Mouse (Mus musculus) megakaryocyte, embryonic 14.5 days (primary cell): ENCODE results near the gene Tlk2. TPM values are rescaled to one million over a fixed set of nuclear protein-coding genes. Genes with fewer than 3 reads are reported as not detected.

Experiments
- H3K27me3 ChIP-seq: replicated peaks from 2 replicates; pipeline ENCODE3; 2012; ENCODE audit warnings: inconsistent platforms
- H3K36me3 ChIP-seq: replicated peaks from 2 replicates; pipeline ENCODE3; 2012; ENCODE audit warnings: low read length, inconsistent platforms, mixed read lengths
- H3K4me1 ChIP-seq: 2 replicates; pipeline ENCODE4 v1.6.1; 2012; ENCODE audit warnings: inconsistent platforms
- H3K4me3 ChIP-seq: replicated peaks from 2 replicates; pipeline ENCODE3; 2012; ENCODE audit warnings: moderate library complexity, mild to moderate bottlenecking, inconsistent platforms
- H3K9me3 ChIP-seq: 2 replicates; pipeline ENCODE4 v1.6.1; 2012; ENCODE audit warnings: inconsistent platforms
- FLI1 ChIP-seq: IDR thresholded peaks from 2 replicates; pipeline ENCODE4 v1.6.1; 2012; ENCODE audit warnings: low read length, inconsistent platforms, mixed read lengths
- GATA1 ChIP-seq: IDR thresholded peaks from 3 replicates; pipeline ENCODE4 v1.6.1; 2012; ENCODE audit warnings: mixed read lengths, low read length, inconsistent platforms, borderline replicate concordance
- polyA plus RNA-seq: library from polyadenylated mRNA; stranded (reverse); fragments of >175 nt; gene quantifications from 2 replicates; pipeline ENCODE4 v1.2.3, GENCODE M21; 2012; ENCODE audit warnings: low replicate concordance; ENCODE audit not compliant: insufficient read depth

Tlk2 gene
- polyA plus RNA-seq, 1 experiment, result 4.4 TPM

DNA sequence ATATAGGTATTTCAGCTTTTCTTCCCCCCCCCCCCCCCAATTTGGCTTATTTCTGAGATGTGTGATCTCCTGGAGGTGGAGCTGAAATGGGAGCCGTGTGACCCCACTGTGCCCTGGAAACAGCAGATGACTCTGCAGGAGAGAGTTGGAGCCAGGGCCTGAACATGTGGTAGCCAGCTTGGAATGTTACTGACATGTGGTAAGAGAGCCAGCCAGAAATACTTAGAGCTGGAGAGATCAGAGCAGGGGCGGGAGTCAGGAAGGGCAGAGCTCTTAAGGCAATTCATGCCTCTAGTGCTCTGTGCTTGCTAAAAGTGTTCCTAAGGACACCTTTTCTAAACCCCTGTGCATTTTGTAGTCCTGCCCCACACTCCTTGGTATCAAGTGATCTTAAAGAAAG lies 103.9 kb downstream of the Tlk2 start:
- Histone ChIP-seq H3K4me1 (no peaks in the 10 kb centered on the region), H3K27me3 (no peaks in the 10 kb centered on the region), H3K4me3 (no peak overlapping the region), H3K36me3 (peaks cover 97% of the 10 kb centered on the region), H3K9me3 (no peaks in the 10 kb centered on the region)
- no peak for TF ChIP-seq GATA1
- TF ChIP-seq FLI1, result no peak

- H3K27me3 ChIP-seq, result no peaks in the 10 kb centered on the region
Observed at GRCm38 (mm10) chr11:105283016-105283415, 104.4 kb downstream of the Tlk2 start.

GRCm38 (mm10) chr11:105285720-105286119 lies 107.1 kb downstream of the Tlk2 start:
- TF ChIP-seq FLI1, result no peak
- TF ChIP-seq GATA1, result no peak
- Histone ChIP-seq H3K4me1 (no peaks in the 10 kb centered on the region), H3K9me3 (no peaks in the 10 kb centered on the region), H3K27me3 (peaks cover 17% of the 10 kb centered on the region), H3K36me3 (peaks cover 74% of the 10 kb centered on the region), H3K4me3 (no peak overlapping the region)

More at GRCm38 (mm10) chr11:105283016-105283415, 104.4 kb downstream of the Tlk2 start:
- no peaks in the 10 kb centered on the region for H3K9me3 ChIP-seq
- no peaks in the 10 kb centered on the region for H3K4me1 ChIP-seq
- TF ChIP-seq FLI1 (no peak), GATA1 (no peak)
- peaks cover 94% of the 10 kb centered on the region for H3K36me3 ChIP-seq
- H3K4me3 ChIP-seq, result no peak overlapping the region

DNA sequence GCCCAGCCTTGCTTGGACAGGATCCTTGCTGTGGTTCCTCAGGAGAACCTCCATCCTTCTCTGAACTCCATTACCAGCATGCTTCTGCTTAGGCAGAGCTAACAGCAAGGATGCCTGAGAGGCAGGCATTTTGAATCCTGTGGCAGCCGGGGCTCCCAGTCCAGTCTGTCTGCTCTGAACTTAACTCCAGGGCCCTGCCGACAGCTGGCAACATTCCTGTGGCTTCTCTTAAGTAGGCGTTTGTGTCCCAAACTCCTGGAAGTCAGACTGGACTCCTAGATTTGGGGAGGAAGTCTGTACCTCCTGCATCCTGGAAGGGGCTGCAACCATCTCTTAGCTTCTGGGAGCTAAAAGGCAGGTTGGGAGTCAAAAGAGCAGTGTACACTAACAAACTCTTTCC lies 110.8 kb downstream of the Tlk2 start:
- H3K9me3 ChIP-seq, result no peaks in the 10 kb centered on the region
- peaks cover 38% of the 10 kb centered on the region for H3K36me3 ChIP-seq
- peaks cover 53% of the 10 kb centered on the region for H3K27me3 ChIP-seq
- no peak overlapping the region for H3K4me3 ChIP-seq
- H3K4me1 ChIP-seq, result peaks cover 25% of the 10 kb centered on the region
- TF ChIP-seq FLI1 (no peak), GATA1 (no peak)

- H3K9me3 ChIP-seq, result no peaks in the 10 kb centered on the region
- H3K27me3 ChIP-seq, result peaks cover 75% of the 10 kb centered on the region
- TF ChIP-seq FLI1 (no peak), GATA1 (no peak)
- H3K4me1 ChIP-seq, result peaks cover 30% of the 10 kb centered on the region
- peaks cover 15% of the 10 kb centered on the region for H3K36me3 ChIP-seq
- H3K4me3 ChIP-seq, result peak overlapping the region; percentile 91
Observed at GRCm38 (mm10) chr11:105291681-105292123, 113.1 kb downstream of the Tlk2 start.

DNA sequence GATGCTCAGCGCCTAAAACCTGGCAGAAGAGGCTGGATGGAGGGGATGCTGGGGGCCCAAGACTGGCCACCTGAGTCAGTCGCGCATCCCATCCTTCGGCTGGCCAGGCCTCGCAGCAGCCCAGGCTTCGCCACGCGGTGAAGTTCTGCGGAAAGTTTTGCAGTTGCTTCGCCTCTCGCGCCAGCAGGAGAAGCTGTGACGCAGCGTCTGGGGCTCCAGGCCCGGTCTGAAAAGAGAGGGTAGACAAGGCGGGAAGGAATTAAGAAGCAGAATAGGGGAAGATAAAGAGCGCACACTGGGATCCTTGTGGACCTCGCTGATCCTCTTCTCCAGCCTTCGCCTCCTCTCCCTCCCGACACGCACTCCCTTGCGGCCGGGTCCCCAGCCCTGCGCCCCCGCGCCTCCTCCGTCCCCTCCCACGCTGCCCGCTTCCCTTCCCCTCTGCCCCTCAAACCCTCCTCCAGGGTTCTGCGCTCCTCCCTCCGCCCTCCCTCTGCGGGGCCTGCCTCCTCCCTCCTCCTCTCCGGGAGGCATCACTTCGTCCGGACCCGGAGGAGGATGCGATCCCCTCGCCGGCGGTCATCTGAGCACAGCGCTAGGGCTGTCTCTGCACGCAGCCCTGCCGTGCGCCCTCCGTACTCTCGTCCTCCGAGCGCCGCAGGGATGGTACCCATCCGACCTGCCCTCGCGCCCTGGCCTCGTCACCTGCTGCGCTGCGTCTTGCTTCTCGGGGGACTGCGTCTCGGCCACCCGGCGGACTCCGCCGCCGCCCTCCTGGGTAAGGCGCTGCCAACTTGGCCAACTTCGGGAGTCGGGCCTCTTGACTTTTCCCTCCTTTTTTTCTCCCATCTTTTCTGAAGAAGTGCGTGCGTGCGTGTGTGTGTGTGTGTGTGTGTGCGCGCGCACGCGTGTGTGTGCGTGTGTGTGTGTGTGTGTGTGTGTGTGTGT lies 113.8 kb downstream of the Tlk2 start, which contains the start of gene Mrc2:
Gene Mrc2, plus strand, starts transcription at position 520 of the 948 bp plus-strand sequence.
- H3K27me3 ChIP-seq, result peaks cover 75% of the 10 kb centered on the region
- no peak for TF ChIP-seq GATA1
- H3K9me3 ChIP-seq, result no peaks in the 10 kb centered on the region
- peaks cover 35% of the 10 kb centered on the region for H3K4me1 ChIP-seq
- peak within 1 kb of the TSS; percentile 91 for H3K4me3 ChIP-seq
- peaks cover 8% of the 10 kb centered on the region for H3K36me3 ChIP-seq

- Histone ChIP-seq H3K4me1 (peaks cover 43% of the 10 kb centered on the region), H3K4me3 (no peak overlapping the region), H3K9me3 (no peaks in the 10 kb centered on the region), H3K36me3 (peaks cover 4% of the 10 kb centered on the region), H3K27me3 (peaks cover 81% of the 10 kb centered on the region)
- TF ChIP-seq GATA1 (no peak), FLI1 (no peak)
Observed at GRCm38 (mm10) chr11:105293101-105293581, 114.5 kb downstream of the Tlk2 start.

DNA sequence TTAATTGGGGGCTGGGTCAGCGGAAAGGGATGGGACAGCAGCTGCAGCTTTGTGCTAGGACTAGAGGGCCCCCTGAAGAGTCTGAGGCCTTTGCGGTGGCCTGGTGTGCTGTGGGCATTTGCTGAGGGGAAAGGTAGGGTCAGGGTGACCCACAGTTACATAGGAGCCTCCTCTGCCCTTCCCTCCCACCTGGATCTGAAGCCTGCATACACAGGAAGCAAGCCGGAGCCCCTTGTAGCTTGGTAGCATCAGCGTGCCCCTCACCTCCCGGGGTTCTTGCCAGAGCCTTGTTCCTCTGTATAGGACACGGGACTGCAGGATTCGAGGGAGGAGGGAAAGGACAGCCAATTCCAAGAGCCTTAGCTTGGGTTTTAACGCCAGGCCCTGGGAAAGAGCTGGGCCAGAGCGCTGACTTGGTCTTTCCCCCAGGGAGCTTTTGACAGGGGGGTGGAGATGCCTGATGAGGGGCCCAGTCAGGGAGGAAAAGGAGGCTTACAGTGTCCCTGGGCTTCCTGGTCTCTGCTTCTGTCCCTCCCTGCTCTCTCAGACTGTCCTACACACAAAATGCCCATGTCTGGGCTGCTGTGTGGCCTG lies 115.4 kb downstream of the Tlk2 start:
- Histone ChIP-seq H3K4me3 (no peak overlapping the region), H3K27me3 (peaks cover 85% of the 10 kb centered on the region)

DNA sequence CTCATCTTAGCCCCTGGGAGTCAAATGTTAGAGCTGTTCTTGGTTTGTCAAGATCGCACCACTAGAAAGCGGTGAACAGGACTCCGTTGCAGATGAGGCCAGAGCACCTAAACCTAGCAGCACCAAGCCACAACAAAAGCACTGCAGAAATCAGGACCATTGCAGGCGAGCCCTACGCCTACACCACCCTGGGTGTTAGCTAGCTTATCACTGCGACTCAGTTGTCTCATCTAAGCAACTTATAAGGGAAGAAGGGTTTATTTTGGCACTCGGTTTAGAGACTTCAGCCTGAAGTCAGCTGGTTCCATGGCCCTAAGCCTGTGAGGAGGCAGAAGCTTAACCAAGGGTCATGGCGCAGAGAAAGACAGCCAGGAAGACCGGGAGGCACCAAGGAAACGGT lies 117.5 kb downstream of the Tlk2 start:
- peaks cover 82% of the 10 kb centered on the region for H3K27me3 ChIP-seq
- peaks cover 43% of the 10 kb centered on the region for H3K4me1 ChIP-seq

More for the DNA sequence above, 115.4 kb downstream of the Tlk2 start:
- TF ChIP-seq GATA1 (no peak), FLI1 (no peak)
- H3K9me3 ChIP-seq, result no peaks in the 10 kb centered on the region
- no peaks in the 10 kb centered on the region for H3K36me3 ChIP-seq
- H3K4me1 ChIP-seq, result peaks cover 43% of the 10 kb centered on the region

GRCm38 (mm10) chr11:105310197-105310596 lies 131.6 kb downstream of the Tlk2 start:
- Histone ChIP-seq H3K4me3 (no peak overlapping the region), H3K27me3 (peaks cover 46% of the 10 kb centered on the region), H3K36me3 (no peaks in the 10 kb centered on the region), H3K4me1 (peaks cover 31% of the 10 kb centered on the region), H3K9me3 (no peaks in the 10 kb centered on the region)
- TF ChIP-seq FLI1 (no peak), GATA1 (no peak)

More for the DNA sequence above, 117.5 kb downstream of the Tlk2 start:
- H3K9me3 ChIP-seq, result no peaks in the 10 kb centered on the region
- no peaks in the 10 kb centered on the region for H3K36me3 ChIP-seq
- H3K4me3 ChIP-seq, result no peak overlapping the region
- TF ChIP-seq FLI1, result no peak
- no peak for TF ChIP-seq GATA1
